Mouse (Mus musculus): ENCODE measurements around the gene Arhgap17. TPM values are rescaled to one million over a fixed set of nuclear protein-coding genes. Genes with fewer than 3 reads are reported as not detected.

Arhgap17 gene
- total and polyA plus RNA-seq, 2 experiments from 2014 or later: 4.8 to 6.3 TPM

DNA sequence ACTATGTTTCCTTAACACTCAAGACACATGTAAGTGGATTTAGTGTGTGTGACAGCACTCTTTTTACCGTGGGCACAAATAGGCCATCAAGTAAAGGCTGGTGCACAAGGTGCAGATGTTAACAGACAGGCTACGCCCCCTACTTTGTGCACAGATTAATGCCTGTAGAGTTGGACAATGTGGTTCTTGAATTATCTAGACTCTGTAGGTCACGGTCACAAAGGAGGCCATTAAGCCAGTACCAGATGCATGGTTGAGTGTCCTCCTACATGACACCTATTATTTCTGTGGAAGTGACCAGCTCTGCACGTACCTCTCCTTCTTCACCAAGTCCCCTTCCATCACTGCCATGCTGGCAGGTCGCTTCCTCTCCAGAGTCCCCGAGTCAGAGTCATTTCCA, 73.6 kb downstream of the Arhgap17 start:
- H3K36me3 ChIP-seq (ENCODE audit: insufficient read depth, low read length): peaks cover 33% of the 10 kb centered on the region

DNA sequence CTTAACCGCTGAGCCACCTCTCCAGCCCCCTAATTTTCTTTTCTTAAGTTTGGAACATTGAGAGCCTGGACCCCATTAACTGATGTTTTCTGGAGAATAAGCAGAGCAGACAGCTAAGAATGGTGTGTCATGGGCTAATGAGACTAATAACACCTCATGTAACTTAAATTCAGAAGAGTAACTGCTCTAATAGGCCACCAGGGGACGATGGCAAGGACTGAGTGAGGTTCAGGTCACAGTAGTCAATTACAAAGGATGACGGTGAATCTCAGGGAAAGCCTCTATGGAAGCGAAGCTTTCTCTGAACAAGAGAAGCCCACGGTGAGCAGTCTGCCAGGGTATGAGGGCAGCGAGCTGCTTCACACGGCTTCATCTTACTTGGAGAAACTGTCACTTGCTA, 74.3 kb downstream of the Arhgap17 start:
- TF ChIP-seq CTCF (IDR thresholded peaks at IDR 0.05): peak; percentile 49
- H3K27ac ChIP-seq (ENCODE audit: low read depth, low read length): no peak overlapping the region
- H3K9ac ChIP-seq (replicated peaks; ENCODE audit: low read length, poor library complexity, severe bottlenecking): no peak overlapping the region
- H3K4me1 ChIP-seq (ENCODE audit: insufficient read depth, low read length): no peaks in the 10 kb centered on the region
- H3K4me3 ChIP-seq (ENCODE audit: low read depth, low read length): no peak overlapping the region
- H3K27me3 ChIP-seq (ENCODE audit: insufficient read depth, low read length): no peaks in the 10 kb centered on the region
- H3K9me3 ChIP-seq (ENCODE audit: low read length): no peaks in the 10 kb centered on the region
- H3K4me2 ChIP-seq (ENCODE audit: low read depth, low read length, poor library complexity, severe bottlenecking): no peak overlapping the region
- H3K36me3 ChIP-seq (ENCODE audit: insufficient read depth, low read length): peaks cover 31% of the 10 kb centered on the region
- 70% methylated on average over 7 of the region's 7 CpGs for WGBS
- DNase-seq (ENCODE audit: low spot score) (no peak), ATAC-seq (ENCODE audit: low FRiP score) (no peak)

More for the DNA sequence above, 73.6 kb downstream of the Arhgap17 start:
- TF ChIP-seq CTCF (IDR thresholded peaks at IDR 0.05): no peak
- H3K4me3 ChIP-seq (ENCODE audit: low read depth, low read length): no peak overlapping the region
- ATAC-seq (ENCODE audit: low FRiP score) (no peak), DNase-seq (ENCODE audit: low spot score) (no peak)
- no peaks in the 10 kb centered on the region for H3K4me1 ChIP-seq (ENCODE audit: insufficient read depth, low read length)
- H3K9ac ChIP-seq (replicated peaks; ENCODE audit: low read length, poor library complexity, severe bottlenecking): no peak overlapping the region
- H3K27ac ChIP-seq (ENCODE audit: low read depth, low read length): no peak overlapping the region
- H3K27me3 ChIP-seq (ENCODE audit: insufficient read depth, low read length): no peaks in the 10 kb centered on the region
- no peak overlapping the region for H3K4me2 ChIP-seq (ENCODE audit: low read depth, low read length, poor library complexity, severe bottlenecking)
- no peaks in the 10 kb centered on the region for H3K9me3 ChIP-seq (ENCODE audit: low read length)
- WGBS: 55% methylated on average over 6 of the region's 6 CpGs

DNA sequence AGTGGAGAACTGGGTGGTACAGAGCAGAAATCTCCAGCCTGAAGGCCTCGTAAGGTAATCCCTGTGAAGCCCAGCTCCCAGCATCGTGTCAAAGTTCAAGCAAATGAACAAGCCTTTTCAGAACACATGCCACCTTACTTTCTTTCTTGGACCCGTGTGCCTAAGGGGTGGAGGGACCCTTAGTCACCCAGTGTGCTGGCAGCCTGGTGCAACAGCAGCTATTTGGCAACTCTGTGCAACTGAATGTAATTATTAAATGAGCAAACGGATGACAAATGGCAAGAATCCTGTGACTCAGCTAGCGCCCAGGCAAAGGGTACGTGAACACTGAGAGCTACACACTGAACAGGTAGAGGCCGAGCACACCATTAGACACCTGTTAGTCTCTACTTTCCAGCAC, 75.8 kb downstream of the Arhgap17 start:
- Histone ChIP-seq H3K27me3 (ENCODE audit: insufficient read depth, low read length) (no peaks in the 10 kb centered on the region), H3K9ac (replicated peaks; ENCODE audit: low read length, poor library complexity, severe bottlenecking) (no peak overlapping the region), H3K4me1 (ENCODE audit: insufficient read depth, low read length) (no peaks in the 10 kb centered on the region), H3K27ac (ENCODE audit: low read depth, low read length) (no peak overlapping the region), H3K36me3 (ENCODE audit: insufficient read depth, low read length) (peaks cover 28% of the 10 kb centered on the region), H3K4me2 (ENCODE audit: low read depth, low read length, poor library complexity, severe bottlenecking) (no peak overlapping the region), H3K4me3 (ENCODE audit: low read depth, low read length) (no peak overlapping the region), H3K9me3 (ENCODE audit: low read length) (no peaks in the 10 kb centered on the region)
- no peak for TF ChIP-seq CTCF (IDR thresholded peaks at IDR 0.05)
- ATAC-seq (ENCODE audit: low FRiP score) (no peak), DNase-seq (ENCODE audit: low spot score) (no peak)
- WGBS: 93% methylated on average over 7 of the region's 7 CpGs

DNA sequence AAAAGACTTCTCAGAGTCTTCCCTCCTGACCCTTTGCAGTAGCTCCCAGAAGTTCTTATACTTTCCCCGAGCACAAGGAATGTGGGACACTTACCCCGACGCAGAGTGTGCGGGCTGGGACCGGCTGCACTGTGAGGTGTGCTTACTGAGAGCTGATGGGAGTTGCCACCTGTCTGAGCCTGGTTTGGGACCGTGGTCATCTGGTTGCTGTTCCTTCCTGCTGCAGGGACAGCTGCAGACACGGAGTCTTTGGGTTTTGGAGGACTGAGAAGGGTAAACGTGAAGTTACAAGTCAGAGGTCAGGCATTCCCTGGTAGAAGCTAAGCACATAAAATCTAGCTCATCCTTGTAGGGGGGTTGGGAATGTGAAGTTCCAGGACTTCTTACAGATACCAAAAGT, 77.8 kb downstream of the Arhgap17 start:
- ATAC-seq (ENCODE audit: low FRiP score) (no peak), DNase-seq (ENCODE audit: low spot score) (no peak)
- Histone ChIP-seq H3K9me3 (ENCODE audit: low read length) (no peaks in the 10 kb centered on the region), H3K4me2 (ENCODE audit: low read depth, low read length, poor library complexity, severe bottlenecking) (no peak overlapping the region), H3K9ac (replicated peaks; ENCODE audit: low read length, poor library complexity, severe bottlenecking) (no peak overlapping the region), H3K27ac (ENCODE audit: low read depth, low read length) (no peak overlapping the region), H3K4me1 (ENCODE audit: insufficient read depth, low read length) (no peaks in the 10 kb centered on the region), H3K27me3 (ENCODE audit: insufficient read depth, low read length) (no peaks in the 10 kb centered on the region), H3K36me3 (ENCODE audit: insufficient read depth, low read length) (peaks cover 28% of the 10 kb centered on the region), H3K4me3 (ENCODE audit: low read depth, low read length) (no peak overlapping the region)
- no peak for TF ChIP-seq CTCF (IDR thresholded peaks at IDR 0.05)
- WGBS: 91% methylated on average over 8 of the region's 8 CpGs

DNA sequence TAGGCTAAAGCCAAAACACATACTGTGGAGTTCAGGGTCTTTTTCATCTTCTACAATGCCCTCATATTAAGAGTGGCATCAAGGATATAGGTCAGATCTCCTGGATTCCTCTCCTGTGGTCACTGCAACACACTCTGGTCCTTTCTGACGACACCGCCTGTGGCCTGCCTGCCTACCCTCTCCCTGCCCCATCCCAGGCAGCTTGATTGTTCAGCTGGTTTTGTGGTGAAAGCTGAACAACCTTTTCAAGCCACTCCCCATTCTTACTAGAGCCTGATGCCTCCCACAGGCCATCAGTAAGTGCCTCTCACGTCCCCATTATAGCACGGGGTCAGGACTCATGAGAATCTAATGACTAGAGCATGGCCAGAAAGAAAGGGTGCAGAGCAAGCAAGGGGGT, 80.5 kb downstream of the Arhgap17 start:
- 84% methylated on average over 4 of the region's 4 CpGs for WGBS
- H3K9me3 ChIP-seq (ENCODE audit: low read length): no peaks in the 10 kb centered on the region
- no peak overlapping the region for H3K9ac ChIP-seq (replicated peaks; ENCODE audit: low read length, poor library complexity, severe bottlenecking)
- DNase-seq (ENCODE audit: low spot score) (no peak), ATAC-seq (ENCODE audit: low FRiP score) (no peak)
- no peak for TF ChIP-seq CTCF (IDR thresholded peaks at IDR 0.05)
- peaks cover 30% of the 10 kb centered on the region for H3K36me3 ChIP-seq (ENCODE audit: insufficient read depth, low read length)
- H3K4me3 ChIP-seq (ENCODE audit: low read depth, low read length): no peak overlapping the region
- H3K4me2 ChIP-seq (ENCODE audit: low read depth, low read length, poor library complexity, severe bottlenecking): no peak overlapping the region
- no peak overlapping the region for H3K27ac ChIP-seq (ENCODE audit: low read depth, low read length)
- no peaks in the 10 kb centered on the region for H3K27me3 ChIP-seq (ENCODE audit: insufficient read depth, low read length)
- H3K4me1 ChIP-seq (ENCODE audit: insufficient read depth, low read length): no peaks in the 10 kb centered on the region

DNA sequence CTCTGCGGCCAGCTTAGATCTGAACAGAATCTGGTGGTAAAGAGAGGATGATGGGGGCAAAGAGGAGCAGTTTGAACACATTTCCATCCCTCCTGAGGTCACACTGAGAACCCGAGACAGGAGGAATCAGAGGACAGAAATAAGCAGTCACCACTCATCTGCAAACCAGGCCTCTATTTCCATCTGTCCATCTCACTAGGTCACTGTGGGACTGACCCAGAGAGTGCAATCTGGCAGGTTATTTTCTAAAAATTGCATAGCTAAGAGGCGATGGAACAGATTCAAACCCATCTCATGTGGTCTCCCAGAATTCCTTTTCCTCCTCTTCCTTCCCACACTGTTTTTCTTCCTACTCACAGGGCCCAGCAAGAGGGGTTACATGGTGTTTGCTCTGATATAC, 81.8 kb downstream of the Arhgap17 start:
- Histone ChIP-seq H3K27me3 (ENCODE audit: insufficient read depth, low read length) (no peaks in the 10 kb centered on the region), H3K4me3 (ENCODE audit: low read depth, low read length) (no peak overlapping the region), H3K9me3 (ENCODE audit: low read length) (no peaks in the 10 kb centered on the region), H3K27ac (ENCODE audit: low read depth, low read length) (no peak overlapping the region), H3K4me2 (ENCODE audit: low read depth, low read length, poor library complexity, severe bottlenecking) (no peak overlapping the region), H3K36me3 (ENCODE audit: insufficient read depth, low read length) (peaks cover 27% of the 10 kb centered on the region), H3K9ac (replicated peaks; ENCODE audit: low read length, poor library complexity, severe bottlenecking) (no peak overlapping the region), H3K4me1 (ENCODE audit: insufficient read depth, low read length) (no peaks in the 10 kb centered on the region)
- 90% methylated on average over 3 of the region's 3 CpGs for WGBS
- DNase-seq (ENCODE audit: low spot score): no peak
- ATAC-seq (ENCODE audit: low FRiP score): no peak
- no peak for TF ChIP-seq CTCF (IDR thresholded peaks at IDR 0.05)
